Mouse (Mus musculus) urinary bladder, postnatal 36 days (tissue): ENCODE measurements around the gene Oxa1l.
"Not testable (repeated sequence)": the region's sequence is repeated elsewhere in the genome, so short reads cannot be mapped to it uniquely, and the experiment has no call there.

Experiments
- DNase-seq, 2 experiments: peaks; one replicate each; pipeline ENCODE4 v3.0.0; 2022; ENCODE audit warnings: low spot score in 2 of 2, mixed read lengths in 1 of 2

Oxa1l gene

DNA sequence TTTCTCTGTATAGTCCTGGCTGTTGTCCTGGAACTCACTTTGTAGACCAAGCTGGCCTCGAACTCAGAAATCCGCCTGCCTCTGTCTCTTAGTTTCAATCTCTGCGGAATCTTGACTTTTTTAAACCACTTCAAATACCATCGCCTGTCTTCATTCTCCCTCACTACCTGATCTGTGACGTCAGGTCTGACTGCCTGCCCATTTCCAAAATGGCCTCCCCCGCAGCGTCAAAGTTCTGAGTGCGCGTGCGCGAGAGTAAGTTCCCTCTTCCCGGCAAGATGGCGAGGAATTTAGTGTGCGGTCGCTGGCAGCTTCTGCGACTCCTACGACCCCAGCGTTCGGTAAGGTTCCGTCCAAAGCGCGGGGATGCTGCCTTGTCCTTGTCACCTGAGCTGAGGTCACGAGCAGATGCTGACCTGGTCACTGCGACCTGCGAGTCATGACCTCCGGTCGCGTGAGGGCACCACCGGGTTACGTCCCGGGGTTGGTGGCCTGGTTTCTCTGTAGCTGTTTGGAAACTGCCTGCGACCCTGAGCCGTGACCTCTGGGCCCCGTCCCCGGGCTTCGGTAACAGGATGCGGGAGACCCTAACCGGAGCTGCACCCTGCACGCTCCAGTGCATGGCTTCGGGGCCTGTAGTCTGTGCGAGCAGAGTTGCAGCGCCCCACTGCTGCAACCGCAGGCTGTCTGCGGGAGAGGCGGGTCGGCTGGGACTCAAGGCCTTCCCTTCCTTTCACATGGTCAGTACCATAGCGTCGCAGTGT is at the start of gene Oxa1l:
Oxa1l (plus strand) TSS at position 258 of the 764 bp plus-strand sequence.
- peak; percentile 94 to 96 for DNase-seq

DNA sequence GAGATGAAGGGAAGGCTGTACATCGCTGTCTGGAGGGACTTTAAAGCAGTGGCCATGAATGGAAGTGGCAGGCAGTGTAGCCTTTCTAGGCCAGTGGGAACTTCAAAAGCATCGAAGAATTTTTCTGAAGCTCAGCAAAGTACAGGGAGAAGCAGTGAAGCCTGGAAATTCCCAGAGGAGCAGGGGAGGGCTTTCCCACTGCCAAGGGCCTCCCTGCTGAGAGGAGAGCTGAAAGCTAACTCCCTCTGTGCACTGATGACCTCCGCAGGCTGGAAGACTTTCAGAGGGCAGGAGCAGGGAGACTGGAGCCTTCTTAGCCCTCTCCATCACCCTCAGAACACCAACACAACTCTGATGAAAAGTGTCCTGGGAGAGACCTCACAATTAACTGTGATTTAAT is 48.9 kb upstream of the Oxa1l start:
- DNase-seq, result no peak

DNA sequence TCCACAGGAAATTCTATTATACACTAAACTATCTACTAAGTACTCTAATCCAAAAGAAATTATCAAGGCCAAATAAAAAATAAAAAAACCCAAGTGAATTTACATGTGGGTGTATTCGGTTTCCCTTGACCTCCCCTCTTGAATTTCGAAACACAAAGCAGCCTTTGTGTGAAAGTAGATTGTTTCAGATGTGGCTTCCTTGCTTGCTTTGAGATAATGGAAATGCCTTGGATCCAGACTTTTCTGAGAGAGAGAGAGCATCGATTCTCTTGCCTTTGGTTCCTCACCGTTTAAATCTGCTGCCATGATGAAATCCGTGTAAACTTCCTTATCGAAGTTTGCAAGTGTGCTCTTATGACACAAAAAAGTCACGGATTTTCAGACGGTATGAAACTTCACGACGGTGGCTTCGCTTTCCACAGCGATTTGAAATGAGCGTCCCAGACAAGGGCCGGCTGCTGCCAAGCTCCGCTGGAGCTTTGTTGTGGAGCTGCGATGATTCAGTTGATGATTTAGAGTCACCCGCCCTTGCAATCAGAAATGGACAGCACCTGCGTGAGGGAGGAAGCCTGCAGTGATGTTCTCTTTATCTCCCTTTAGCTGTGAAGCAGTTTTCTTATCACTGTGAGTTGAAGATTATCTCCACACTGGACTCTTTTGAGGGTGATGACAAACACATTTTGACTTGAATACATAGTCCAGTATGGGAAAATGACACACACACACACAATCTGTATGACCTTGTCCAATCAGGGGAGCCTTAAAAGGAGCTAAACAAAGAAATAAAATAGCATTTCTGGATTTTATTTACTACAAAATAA is 38.9 kb upstream of the Oxa1l start:
- DNase-seq, result no peak

DNA sequence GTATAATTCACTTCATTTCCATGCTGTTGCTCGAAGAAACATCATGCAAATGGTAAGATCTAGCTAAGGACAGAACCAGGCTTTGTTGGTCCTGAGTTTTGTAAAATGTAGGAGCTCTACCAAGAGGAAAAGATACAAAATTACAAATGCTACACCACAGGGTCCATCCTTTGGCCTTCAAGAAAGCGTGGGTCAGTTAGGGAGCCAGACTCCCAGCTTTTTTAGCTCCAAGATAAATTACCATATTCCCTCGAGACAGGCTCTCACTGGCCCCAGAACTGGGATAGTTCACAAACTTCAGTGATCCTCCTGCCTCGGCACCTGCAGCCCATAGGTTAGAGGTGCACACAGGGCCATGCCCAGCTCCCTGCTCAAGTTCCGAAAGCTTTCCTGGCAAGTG is 36.1 kb upstream of the Oxa1l start:
- no peak for DNase-seq

DNA sequence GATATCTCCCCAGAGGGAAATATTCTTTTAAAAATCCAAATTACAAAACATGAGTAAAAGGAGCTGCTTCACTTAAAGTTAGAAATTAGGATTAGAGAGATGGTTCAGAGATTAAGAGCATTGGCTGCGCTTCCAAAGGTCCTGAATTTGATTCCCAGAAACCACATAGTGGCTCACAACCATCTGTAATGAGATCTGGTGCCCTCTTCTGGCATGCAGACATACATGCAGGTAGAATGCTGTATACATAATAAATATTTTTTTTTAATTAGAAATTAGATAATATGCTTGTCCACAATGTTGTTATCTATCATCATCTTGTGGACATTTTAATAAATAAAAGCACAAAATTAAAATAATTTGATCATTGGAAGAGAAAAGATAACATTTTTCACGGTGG is 32.1 kb upstream of the Oxa1l start:
- no peak for DNase-seq

DNA sequence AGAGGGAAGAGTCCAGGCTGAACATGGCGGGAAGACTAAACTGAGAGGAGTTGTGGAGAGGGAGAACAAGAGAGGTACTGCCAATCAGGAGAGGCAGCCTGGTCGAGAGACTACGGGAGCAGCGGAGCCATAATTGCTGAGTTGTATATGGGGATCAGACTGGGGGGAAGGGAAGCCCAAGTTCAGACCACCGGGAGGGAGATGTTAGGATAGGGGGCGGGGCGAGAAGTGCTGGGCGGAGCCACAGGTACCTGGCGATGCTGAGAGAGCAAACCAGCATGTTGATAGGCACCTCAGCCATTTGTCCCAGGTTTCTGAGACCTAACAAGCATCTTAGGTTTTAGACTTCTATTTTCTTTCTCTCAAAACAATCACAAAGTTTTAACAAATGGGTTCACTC is 31.4 kb upstream of the Oxa1l start:
- no peak for DNase-seq

DNA sequence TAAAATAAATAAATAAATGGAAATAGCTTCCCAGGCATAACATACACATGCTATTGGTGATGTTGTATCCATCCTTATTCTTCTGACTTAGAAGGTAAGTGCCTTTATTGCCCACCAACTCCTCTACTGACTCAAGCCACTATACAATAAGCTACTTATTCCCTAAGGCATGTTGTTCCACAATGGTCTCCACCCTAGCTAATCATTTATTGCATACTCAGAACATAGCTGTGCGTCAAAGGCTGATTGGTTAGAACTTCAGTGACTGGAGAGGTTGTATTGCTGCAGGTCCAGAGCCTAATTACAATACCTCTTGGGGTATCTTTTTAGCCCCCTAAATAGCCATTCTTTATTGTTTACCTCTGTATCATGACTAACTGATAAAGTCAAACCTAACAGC is 29.5 kb upstream of the Oxa1l start:
- no peak for DNase-seq

DNA sequence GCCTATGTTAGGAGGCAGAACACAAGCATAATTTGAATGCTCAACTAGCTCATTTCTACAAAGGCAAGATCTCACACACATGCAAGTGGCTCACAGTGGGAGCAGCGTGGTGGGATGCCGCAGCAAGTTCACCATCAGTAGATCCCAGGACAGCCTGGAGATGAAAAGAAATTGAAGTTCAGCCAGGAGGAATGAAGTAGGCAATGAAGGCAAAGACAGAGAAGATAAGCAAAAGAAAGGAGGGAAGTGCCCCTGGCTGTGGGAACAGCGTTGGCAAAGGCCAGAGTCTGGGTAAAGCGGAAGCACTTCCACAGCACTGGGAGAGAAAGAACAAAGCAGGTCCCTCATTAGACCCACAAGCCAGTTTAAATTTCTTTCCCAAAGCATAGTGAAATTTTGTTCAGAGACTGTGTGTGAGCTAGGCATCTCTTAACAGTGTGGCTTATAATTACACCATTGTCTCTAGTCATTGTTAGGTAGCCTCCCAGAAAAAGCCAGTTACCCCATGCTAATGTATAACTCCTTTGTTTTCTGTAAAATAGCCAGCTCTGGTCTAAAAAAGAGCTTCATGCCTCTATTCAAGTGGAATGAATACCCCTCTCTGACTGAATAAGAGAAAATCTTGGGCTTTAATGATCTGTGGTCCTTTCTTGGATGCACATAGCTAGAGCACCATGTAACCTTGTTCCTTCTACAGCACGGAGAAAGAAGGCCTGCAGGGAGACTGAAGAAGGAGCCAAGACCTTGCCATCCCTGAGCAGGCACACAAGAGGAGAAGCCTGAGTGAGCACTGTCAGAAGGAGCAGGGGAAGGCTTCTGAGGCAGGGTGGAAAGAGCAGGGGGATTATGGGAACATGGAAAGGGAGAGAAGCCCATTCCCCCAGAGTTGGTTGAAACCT is 28.2 kb upstream of the Oxa1l start:
- DNase-seq, result no peak

DNA sequence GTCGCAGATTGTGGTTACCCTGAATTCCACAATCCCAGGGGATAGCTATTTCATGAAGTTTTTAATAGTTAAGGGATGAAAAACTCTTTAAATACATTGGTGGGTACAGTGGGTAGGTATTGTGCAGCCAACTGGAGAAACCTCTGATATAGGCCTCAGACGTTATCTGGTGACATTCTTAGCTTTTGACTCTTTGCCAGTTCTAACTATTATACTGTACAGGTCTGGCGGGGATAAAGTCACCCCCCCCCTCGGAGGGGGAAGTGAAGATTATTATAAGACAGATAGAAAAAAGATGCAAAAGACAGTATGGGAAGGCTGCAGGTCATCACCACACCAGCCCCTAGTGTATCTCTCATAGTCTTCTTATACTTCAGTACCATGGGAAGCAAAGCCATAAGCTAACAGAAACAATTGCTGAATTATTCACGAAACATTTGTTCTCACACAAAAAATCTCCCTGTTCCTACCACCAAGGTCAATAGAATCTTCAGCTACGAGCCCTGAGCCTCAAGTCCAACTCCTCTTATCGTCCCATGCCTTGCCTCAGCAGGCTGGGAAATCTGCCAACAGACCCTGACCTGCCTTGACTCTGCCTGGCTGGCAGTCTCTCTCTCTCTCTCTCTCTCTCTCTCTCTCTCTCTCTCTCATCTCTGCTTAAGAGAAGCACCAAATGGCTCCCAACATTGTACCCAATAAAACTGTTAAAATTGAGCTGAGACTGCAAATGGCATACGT is 27.0 kb upstream of the Oxa1l start:
- DNase-seq, result no peak

DNA sequence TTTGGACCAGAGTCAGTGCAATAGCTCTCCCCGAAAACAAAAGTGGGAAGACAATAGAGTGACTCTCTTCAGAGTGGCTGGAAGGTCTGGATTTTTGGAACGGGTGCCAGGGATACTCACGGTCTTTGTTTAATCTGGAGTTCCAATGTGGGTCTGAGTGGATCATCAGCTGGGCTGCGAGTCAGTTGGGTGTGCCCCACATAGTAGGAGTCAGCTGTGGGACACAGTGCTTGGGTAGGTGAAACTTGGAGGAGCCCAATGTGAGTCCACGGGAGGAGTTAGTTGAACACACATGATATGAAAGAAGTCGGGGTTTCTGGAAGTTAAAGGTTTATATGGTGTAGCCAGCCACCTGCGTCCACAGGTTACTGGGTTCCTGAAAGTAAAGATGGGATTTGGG is 19.8 kb upstream of the Oxa1l start:
- DNase-seq, result no peak

DNA sequence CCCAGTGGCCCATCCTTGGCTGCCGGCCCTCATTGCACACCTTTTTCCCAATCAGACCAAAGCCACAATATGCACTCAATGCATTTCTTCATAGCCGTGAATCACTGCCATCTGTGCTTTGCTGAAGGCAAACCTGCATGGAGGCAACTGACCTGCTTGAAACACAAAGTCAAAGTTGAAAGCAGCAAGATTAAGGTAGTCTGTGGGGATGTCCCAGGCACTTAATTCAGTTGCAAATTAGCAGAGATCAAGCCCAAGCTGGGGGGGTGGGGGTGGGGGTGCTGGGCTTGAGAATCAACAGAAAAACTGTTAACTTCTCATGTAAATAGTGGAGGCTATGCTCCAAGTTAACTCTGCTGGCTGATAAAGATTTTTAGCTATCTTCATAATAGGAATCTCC is 18.8 kb upstream of the Oxa1l start:
- DNase-seq, result not testable (repeated sequence)

DNA sequence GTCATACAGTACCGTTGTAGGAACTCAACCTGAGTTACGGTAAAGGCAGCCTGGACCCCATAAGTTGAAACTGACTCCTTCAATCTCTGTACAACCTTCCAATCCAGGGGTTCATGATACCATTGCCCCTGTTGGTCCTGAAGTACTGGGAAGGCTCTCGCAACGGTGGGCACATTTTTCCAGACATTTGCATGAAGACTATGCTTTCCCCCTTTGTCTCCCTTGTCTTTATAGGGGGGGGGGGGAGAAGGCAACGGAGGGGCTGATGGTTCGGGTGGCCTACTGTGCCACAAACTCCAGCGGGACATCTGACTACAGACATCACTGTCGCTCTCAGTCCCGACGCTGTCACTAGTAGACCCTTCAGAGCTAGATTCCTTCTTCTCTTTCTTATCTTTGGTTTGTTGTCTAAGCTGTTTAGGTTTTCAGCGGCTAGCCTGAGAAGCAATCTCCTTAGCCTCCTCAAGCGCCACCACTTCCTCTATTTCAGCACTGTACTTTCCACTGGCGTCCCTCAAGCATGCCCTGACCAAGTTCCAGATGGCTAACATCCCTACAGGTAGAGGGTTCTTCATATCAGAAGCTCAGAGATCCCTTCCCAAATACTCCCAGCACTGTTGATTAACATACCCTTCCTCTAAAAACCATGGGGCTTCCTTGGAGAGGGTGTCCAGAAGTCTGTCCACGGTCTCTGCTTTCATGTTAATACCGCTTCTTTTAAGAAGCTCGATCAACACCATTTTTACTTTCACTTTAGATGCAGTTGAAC is 9.7 kb upstream of the Oxa1l start:
- not testable (repeated sequence) for DNase-seq

DNA sequence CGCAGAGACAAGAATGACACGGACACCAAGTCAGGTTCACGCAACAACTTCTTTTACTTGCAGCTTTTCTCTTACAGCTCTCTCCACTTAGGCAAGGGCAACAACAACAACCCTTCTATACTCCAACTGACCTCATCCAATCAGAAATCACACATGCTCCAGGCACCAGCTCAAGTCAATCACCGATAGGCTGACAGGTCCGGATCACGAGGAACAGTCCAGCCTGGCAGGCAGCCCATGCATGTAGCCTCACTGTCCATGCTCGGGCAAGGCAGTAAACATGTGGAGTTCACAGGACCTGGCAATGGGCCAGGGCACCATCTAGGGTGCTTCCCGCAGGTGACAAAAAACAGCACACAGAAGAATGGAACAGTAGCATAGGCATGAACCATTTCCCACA is 8.3 kb upstream of the Oxa1l start:
- DNase-seq, result no peak

DNA sequence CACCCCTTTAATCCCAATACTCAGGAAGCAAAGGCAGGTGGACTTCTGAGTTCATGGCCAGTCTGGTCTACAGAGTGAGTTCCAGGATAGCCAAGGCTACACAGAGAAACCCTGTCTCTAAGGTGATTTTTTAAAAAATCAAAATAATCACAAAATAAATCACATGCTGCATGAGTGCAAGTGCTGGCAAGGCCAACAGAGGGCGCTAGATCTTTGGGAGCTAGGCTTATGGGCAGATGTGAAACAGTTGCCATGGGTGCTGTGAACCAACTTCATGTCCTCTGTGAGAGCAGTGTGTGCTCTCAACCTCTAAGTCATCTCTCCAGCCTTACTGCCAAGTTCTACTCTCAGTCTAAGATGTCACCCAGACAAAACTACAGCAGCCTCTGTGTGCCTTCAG is 6.2 kb upstream of the Oxa1l start:
- DNase-seq, result no peak

DNA sequence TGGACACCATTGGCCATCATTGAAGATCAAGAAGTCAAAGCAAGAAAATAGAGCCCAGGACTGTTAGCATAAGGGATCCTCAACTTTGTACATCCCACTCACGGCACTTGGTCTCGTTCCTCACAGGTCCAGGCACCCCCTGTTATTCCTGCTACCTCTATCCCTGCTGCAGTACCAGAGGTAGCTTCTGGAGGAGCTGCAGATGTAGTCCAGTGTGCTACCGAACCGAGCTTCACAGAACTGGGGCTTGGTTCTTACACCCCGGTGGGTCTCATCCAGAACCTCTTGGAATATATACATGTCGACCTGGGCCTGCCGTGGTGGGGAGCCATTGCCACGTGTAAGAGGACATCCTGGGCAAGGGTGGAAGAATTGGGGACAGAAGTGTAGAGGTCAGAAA is 2.5 kb downstream of the Oxa1l start:
- no peak for DNase-seq

DNA sequence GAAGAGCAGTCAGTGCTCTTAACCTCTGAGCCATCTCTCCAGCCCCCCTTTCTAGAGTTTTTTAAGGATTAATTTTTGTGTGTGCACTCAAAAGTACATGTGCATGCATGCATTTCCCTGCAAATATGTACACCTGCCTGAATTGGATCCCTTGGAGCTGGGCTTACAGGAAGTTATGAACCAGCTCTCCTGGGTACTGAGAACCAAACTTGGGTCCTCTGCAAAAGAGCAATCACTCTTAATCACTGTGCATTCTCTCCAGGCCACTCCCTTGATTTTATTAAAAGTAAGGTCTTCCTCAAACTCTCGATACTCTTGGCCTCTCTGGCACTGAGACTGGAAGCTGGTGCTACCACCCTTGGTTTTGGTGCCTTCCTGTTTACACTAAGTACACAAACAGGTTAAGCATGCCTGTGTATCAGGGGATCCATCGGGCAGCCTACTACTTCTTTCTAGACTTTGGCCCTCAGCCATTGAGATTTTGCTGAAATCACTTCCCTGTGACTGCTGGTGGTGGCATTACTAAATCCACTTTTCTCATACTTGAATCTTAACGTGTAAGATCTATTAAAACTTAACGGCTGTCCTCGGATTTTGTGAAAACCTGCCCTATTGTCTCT is 4.5 kb downstream of the Oxa1l start:
- peak; percentile 40 to 46 for DNase-seq

DNA sequence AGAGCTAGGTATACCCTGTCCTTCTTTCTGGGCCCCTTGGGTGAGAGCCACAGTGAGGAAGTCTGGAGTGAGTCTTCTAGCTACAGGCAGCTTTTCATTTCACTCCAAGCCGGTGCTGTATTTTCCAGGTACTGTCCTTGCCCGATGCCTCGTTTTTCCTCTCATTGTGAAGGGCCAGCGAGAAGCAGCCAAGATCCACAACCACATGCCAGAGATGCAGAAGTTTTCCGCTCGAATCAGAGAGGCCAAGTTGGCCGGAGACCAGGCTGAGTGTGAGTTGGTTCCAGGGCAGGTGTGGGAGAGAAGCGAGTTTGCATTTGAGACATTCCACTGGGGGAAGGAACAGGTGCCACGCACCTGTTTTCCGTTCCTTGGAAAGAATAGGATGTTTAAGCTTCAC is 5.9 kb downstream of the Oxa1l start:
- DNase-seq, result no peak

DNA sequence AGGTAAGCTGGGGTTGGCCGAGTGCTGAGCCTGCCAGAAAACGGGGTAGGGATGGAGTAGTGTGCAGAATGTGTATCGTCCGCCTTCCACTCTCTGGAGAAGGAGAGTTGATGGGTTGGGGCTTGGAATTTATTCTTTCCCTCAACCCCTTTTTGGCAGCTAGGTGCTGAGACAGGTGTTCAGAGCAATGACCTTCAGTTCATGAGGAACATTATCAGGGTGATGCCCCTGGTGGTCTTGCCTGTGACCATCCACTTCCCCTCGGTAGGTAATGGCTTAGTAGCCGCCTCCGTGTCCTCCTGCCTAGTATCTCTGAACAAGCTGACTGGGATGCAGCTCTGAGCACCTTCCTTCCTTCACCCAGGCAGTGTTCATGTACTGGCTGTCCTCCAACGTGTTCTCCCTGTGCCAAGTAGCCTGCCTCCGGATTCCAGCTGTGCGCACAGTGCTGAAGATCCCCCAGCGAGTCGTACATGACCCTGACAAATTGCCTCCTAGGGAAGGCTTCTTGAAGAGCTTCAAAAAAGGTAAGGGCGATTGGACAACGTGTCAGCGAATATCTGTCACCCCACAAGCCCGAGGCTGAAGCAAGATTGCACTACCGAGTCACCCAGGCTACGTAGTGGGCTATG is 6.9 kb downstream of the Oxa1l start:
- no peak for DNase-seq

DNA sequence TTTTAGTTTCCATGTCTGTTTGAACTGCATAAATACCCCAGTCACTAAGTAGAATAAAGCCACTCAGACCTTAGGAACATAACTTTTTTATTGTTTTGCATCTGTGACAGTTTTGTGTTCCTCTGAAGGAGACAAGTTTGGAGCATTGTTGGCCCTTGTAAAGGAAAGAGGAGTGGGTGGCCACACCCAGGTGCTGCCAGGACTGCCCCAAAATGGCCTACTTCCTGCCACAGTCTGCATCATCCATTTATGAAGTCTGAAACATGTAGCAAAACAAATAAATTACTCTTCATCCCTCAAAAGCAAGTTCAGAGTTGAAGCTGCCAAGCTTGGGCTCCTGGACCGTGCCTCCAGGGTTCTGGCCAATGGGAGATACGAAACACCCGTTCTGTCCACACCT is 8.7 kb downstream of the Oxa1l start:
- DNase-seq, result no peak

DNA sequence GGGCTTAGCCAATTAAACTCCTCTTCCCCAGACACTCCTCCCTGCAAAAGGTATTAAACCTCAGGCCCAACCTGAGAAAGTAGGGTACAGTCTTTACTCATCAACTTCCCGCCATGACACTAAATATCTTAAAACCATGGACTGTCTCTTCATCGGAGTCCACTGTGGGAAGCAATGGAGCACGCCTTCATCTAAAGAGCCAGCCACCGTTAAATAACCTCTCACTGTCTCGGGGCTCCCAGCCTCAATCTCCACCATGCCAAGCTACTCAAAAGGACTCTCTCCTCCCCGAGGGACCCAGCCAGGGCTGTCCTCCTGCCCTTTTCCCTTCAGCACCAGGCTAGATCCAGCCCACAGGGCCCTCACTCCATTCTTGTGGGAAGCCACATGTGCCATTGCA is 10.0 kb downstream of the Oxa1l start:
- no peak for DNase-seq
